Mouse (Mus musculus) liver, adult 2 months (tissue): ENCODE measurements around the gene Styxl1. TPM values are rescaled to one million over a fixed set of nuclear protein-coding genes. Genes with fewer than 3 reads are reported as not detected.
A peak's percentile ranks its signal among the peaks of the same experiment; 100 is the strongest.

Experiments used
- DNase-seq: peaks from one replicate; pipeline ENCODE4 v3.0.0-alpha.2; 2011; ENCODE audit warnings: low read depth, low spot score; ENCODE audit errors: extremely low read depth
- H3K27ac ChIP-seq: fragments of 200-500 bp; replicated peaks from 2 replicates; pipeline ENCODE4 v1.5.1; 2012; ENCODE audit warnings: low read depth, mild to moderate bottlenecking, control low read depth, inconsistent platforms, low read length; ENCODE audit not compliant: insufficient read depth
- H3K27me3 ChIP-seq: fragments of 200-500 bp; 2 replicates; pipeline ENCODE4 v1.6.1; 2012; ENCODE audit warnings: mild to moderate bottlenecking, moderate library complexity, low read length, inconsistent platforms; ENCODE audit not compliant: control insufficient read depth, insufficient read depth
- H3K36me3 ChIP-seq: fragments of 200-500 bp; 2 replicates; pipeline ENCODE4 v1.6.1; 2012; ENCODE audit warnings: low read length, inconsistent platforms; ENCODE audit not compliant: control insufficient read depth, insufficient read depth
- H3K4me1 ChIP-seq: fragments of 200-500 bp; 2 replicates; pipeline ENCODE4 v1.6.1; 2011; ENCODE audit warnings: low read length; ENCODE audit not compliant: control insufficient read depth, insufficient read depth
- H3K4me3 ChIP-seq: fragments of 200-500 bp; 2 replicates; pipeline ENCODE4 v1.5.1; 2011; ENCODE audit warnings: low read depth, mild to moderate bottlenecking, control low read depth, low read length, moderate library complexity; ENCODE audit not compliant: insufficient read depth
- H3K79me2 ChIP-seq: fragments of 200-500 bp; 2 replicates; pipeline ENCODE4 v1.6.1; 2012; ENCODE audit warnings: inconsistent platforms, mild to moderate bottlenecking, low read length, moderate library complexity; ENCODE audit not compliant: control insufficient read depth, insufficient read depth
- H3K9ac ChIP-seq: fragments of 200-500 bp; 2 replicates; pipeline ENCODE4 v1.6.1; 2012; ENCODE audit warnings: low read depth, mild to moderate bottlenecking, control low read depth, inconsistent platforms, low read length
- CTCF ChIP-seq: fragments of 200-500 bp; IDR thresholded peaks from 2 replicates; pipeline ENCODE4 v1.5.1; 2011; ENCODE audit warnings: low read depth, low read length, control low read depth
- POLR2A ChIP-seq: fragments of 200-500 bp; IDR thresholded peaks from 2 replicates; pipeline ENCODE4 v1.6.1; 2011; ENCODE audit warnings: low read length, control low read depth; ENCODE audit not compliant: insufficient read depth; ENCODE audit errors: extremely low read depth
- WGBS: fragments of 180-500 bp; shearing (Covaris S2); methylation state at CpG from one replicate; pipeline ENCODE4 v1.1.7; 2018; 5-methylcytosine and 5-hydroxymethylcytosine counted together
- polyA plus RNA-seq: library from polyadenylated mRNA; depleted of rRNA; stranded (reverse); fragments of >200 nt; gene quantifications from 2 replicates; pipeline ENCODE4 v1.2.3, GENCODE M21; 2012; rRNA removed
- total RNA-seq: library from RNA; depleted of rRNA; stranded (reverse); fragments of >200 nt; gene quantifications from 2 replicates; pipeline ENCODE4 v1.2.3, GENCODE M21; 2014; rRNA removed

The Styxl1 gene
- total RNA-seq (0.13 and 0.18 TPM in 2 replicates), polyA plus RNA-seq (0.22 and 0.23 TPM in 2 replicates)

DNA sequence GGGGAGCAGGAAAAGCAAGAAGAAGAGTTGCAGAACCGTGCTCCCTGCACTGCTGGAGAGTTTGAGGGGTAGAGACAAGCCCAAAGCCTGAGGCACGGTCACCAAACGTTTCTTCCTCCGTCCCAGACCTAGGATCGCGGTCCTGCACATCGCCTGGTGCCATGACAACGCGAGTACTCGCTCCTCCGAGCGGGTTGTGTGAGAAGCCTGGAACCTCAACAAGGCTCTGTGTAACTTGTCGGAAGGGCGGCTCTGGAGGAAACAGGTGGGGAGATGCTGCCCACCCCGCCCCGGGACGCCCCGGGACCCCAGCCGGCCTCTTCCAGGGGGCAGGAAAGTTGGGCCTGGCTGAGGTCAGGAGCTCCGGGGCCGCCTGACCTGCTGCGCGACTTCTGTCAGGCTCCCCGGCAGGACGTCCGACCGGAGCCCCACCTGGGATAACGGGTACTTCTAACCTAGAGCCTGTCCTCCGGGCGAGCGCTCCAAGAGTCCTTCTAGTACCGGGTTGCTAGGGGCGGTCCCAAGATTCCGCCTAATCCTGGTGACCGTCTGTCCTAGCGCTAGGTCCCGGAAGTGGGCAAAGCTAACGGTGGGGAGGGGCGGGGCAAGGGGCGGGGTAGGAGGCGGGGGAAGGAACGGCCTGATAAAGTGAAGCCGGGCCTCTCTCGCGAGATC lies at the start of gene Styxl1:
Styxl1 (minus strand) TSS at position 590 of the 675 bp plus-strand sequence.
- H3K4me1 ChIP-seq, result peaks cover 46% of the 10 kb centered on the region
- 0 out of 2 replicates have a peak, but pooled peaks have one; percentile 21 for TF ChIP-seq POLR2A
- no peak for TF ChIP-seq CTCF
- H3K27ac ChIP-seq, result peak within 1 kb of the TSS; percentile 90
- DNase-seq, result no peak
- under 1% methylated on average over 45 of the region's 45 CpGs for WGBS
- H3K36me3 ChIP-seq, result no peaks in the 10 kb centered on the region
- H3K9ac ChIP-seq, result peak within 1 kb of the TSS; percentile 94
- no peaks in the 10 kb centered on the region for H3K27me3 ChIP-seq
- peaks cover 18% of the 10 kb centered on the region; the same call in 1 of the 2 replicates for H3K79me2 ChIP-seq
- peak within 1 kb of the TSS; percentile 86 for H3K4me3 ChIP-seq

DNA sequence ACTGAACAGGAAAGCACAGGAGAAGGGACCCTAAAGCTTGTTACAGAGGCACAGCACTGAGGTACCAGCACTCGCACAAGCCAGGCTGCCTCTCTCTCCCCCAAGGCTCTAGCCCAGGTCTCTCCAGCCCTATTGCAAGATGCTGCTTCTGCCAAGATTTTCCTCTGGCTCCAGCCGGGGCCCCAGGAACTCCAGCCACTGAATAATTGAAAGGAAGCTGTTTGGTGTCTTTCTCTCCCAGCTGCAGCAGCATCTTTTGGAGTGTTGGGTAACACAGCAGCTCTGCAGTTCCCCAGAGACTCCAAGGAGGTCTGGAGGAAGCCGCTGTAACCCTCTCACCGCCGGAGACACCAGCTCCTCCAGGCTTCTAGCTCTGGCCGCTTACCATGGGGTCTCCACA lies 48.0 kb upstream of the Styxl1 start:
- DNase-seq, result no peak
- Histone ChIP-seq H3K27me3 (no peaks in the 10 kb centered on the region), H3K79me2 (no peaks in the 10 kb centered on the region), H3K4me1 (no peaks in the 10 kb centered on the region), H3K27ac (no peak overlapping the region), H3K9ac (no peak overlapping the region), H3K36me3 (no peaks in the 10 kb centered on the region), H3K4me3 (no peak overlapping the region)
- no peak for TF ChIP-seq POLR2A
- no peak for TF ChIP-seq CTCF
- 47% methylated on average over 6 of the region's 6 CpGs for WGBS

DNA sequence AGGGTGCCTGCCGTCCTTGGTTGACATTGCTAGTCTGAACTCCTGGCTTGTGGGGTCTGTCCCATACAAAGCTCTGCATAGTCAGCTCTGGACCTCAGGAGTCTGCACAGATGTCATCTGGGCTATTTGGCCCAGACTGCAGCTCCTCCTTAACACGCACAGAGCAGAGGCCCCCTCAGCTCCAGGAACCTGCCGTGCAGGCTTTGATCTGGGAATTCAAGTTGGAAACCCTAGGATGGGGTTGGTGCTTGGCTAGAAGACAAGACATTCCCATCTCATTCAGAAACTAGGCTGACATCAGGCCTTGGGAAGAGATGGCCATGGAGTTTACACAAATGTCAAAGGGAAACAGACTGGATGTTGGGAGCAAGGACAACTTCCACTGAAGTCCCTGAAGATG lies 46.3 kb upstream of the Styxl1 start:
- no peaks in the 10 kb centered on the region for H3K79me2 ChIP-seq
- no peak overlapping the region for H3K4me3 ChIP-seq
- no peaks in the 10 kb centered on the region; the same call in 1 of the 2 replicates for H3K27me3 ChIP-seq
- DNase-seq, result no peak
- H3K36me3 ChIP-seq, result no peaks in the 10 kb centered on the region
- WGBS, result 70% methylated on average over 3 of the region's 3 CpGs
- no peak overlapping the region for H3K27ac ChIP-seq
- H3K9ac ChIP-seq, result no peak overlapping the region
- no peaks in the 10 kb centered on the region for H3K4me1 ChIP-seq
- TF ChIP-seq CTCF (no peak), POLR2A (no peak)

- no peak for DNase-seq
- no peaks in the 10 kb centered on the region for H3K4me1 ChIP-seq
- no peak for TF ChIP-seq POLR2A
- no peak for TF ChIP-seq CTCF
- no peak overlapping the region for H3K4me3 ChIP-seq
- WGBS, result 36% methylated on average over 7 of the region's 7 CpGs
- no peaks in the 10 kb centered on the region; the same call in 1 of the 2 replicates for H3K27me3 ChIP-seq
- H3K79me2 ChIP-seq, result no peaks in the 10 kb centered on the region
- H3K9ac ChIP-seq, result no peak overlapping the region
- H3K27ac ChIP-seq, result no peak overlapping the region
- no peaks in the 10 kb centered on the region for H3K36me3 ChIP-seq
These were observed 44.2 kb upstream of the Styxl1 start for GRCm38 (mm10) chr5:135822316-135822944.

GRCm38 (mm10) chr5:135818491-135818890 lies 40.3 kb upstream of the Styxl1 start:
- no peak overlapping the region for H3K27ac ChIP-seq

More at GRCm38 (mm10) chr5:135818491-135818890, 40.3 kb upstream of the Styxl1 start:
- Histone ChIP-seq H3K4me3 (no peak overlapping the region), H3K27me3 (no peaks in the 10 kb centered on the region; the same call in 1 of the 2 replicates), H3K79me2 (no peaks in the 10 kb centered on the region), H3K4me1 (no peaks in the 10 kb centered on the region), H3K9ac (no peak overlapping the region), H3K36me3 (no peaks in the 10 kb centered on the region)
- 39% methylated on average over 7 of the region's 7 CpGs for WGBS
- no peak for DNase-seq
- TF ChIP-seq POLR2A (no peak), CTCF (no peak)
